Mouse (Mus musculus) thymus, postnatal 14 days (tissue): ENCODE measurements around the gene Ap1s2.

Experiments
- DNase-seq: peaks from one replicate; pipeline ENCODE4 v3.0.0; 2021

Gene Ap1s2

DNA sequence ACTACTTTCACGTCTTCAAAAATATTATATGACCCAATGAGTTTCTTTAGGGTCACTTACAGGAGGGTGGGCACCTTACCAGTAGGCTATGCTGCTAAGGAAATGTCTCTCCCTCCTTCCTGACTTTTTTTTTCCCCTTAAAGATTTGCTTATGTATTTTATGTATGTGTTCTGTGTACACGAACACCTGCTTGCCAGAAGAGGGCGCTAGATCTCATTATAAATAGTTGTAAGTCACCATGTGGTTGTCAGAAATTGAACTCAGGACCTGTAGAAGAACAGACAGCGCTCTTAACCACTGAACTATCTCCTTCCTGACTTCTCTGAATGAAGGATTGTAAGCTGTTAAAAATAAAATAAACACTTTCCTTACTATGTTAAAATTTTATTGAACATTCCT, 72.7 kb downstream of the Ap1s2 start:
- no peak for DNase-seq

DNA sequence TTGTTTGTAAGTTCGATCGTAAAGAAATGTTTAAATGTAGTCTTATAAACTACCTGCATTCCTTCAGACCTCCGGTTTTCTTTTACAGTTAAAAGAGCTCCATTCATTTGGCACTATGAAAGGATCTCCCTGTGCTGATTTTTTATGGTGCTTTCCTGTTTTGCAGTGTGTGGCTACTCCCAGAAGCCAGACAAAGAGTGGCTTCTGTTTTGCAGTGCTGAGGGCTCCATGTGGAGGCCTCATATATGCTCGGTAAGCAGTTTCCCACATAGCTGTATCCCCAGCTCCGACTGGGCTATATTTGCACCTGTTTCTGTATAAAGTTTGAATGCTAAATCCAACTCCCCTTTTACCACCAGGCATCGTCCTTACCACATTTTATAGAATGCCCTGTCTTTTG, 73.3 kb downstream of the Ap1s2 start:
- no peak for DNase-seq
